Mouse (Mus musculus): ENCODE measurements at regions not wholly inside any gene's neighbourhood (a gene's known extent, or its start where the extent isn't known, plus 50 kb on each side); places are given as distances from the start of the nearest gene placed in this dataset.

DNA sequence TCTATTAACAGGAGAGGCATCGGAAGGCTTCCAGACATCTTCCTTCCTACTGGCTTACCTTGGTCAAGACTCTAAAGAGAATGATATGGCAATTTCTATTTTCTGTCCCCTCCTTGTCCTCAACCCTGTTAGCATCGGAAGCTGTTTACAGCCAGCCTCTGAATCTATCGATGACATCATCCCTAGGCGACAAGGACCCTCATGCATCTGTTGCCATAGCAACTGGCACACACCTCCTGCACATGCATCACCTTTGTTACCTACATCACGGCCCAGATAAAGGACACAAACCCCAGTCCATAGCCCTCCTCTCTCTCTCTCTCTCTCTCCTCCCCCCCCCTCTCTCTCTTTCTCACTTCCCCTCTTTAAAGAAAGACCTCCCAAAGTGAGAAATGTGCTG is 123.1 kb upstream of the Cdkn3 start:
- no peak for DNase-seq

DNA sequence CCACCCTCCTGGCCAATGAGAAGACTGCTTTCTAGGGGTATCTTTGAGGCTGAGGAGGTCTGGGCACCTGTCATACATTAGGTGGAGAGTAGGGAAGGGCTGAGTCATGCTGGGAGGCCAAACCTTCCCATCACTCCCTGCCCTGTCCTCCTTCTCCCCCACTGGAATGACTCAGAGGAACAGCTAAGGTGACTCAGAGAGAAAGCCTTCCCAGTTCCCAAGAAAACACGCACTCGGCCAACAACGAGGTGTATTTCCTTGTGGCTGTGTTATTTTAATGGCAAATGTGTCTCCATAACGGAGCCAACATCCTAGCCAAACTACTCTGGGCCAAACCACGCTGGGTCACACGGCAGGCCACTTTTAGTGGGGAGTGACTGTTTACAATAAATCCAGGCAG is 124.0 kb upstream of the Cdkn3 start:
- no peak for DNase-seq

DNA sequence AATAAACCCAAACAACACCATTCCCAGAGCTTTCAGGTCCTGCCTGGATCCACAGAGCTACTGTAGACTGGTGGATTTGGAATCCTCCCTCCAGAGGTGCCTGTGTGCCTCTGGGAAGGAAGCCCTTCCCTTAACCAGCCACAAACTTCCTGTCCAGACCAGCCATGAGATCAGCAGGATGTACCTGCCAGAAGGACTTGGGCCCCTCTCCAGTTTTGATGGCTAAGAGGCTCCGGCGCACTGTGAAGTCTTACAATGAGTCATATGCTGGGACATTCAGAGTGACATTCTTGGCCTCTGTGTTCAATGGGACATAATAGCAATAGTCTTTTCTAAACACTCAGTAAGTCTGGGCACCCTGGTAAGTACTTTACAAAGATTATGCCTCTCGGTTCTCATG is 125.0 kb upstream of the Cdkn3 start:
- DNase-seq = no peak

DNA sequence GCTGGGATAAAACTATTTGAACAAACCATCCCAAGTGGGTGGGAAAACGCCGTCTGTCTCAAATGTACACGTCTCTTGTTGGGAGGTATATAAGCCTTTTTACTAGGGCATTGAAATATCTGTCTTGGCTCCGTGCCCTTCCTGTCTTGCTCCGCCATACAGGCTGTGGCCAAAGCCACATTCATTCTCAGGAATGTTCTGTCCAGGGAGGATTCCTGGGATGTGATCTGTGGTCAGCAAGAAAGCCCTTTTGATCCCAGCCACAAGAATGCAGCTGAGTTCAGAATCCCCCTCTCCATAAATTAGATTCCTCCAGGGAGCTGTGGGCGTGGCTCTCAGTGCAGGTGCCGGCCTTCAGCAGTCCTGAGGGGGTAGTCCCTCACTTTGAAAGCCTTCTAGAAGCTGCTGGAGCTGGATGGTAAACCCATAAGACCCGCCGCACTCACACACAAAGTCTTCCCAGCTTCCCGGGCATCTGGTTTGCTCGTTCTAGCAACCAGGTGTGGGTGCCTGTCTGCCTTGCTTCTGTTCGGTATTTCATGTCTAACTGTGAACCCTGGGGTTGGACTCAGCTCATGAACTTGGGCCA is 125.6 kb upstream of the Cdkn3 start:
- peak; percentile 15 for DNase-seq

DNA sequence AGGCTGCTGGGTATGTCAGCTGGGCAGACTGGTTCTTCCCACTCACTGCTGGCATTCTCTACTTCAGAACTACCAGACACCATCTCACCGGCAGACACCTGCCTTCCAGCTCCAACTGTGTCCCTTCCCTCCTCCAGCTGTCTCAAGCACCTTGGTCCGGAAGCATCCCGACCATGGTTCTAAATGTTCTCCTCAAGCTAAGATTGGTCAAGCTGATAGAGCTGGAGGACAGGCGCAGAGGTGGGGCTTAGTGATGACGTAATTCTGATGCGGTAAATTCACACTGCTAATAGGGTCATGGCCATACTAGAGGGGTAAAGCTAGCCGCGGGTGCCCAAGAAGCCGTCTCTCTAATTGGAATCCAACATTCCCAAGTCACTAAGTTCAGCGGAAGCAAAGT is 126.1 kb upstream of the Cdkn3 start:
- DNase-seq = no peak

DNA sequence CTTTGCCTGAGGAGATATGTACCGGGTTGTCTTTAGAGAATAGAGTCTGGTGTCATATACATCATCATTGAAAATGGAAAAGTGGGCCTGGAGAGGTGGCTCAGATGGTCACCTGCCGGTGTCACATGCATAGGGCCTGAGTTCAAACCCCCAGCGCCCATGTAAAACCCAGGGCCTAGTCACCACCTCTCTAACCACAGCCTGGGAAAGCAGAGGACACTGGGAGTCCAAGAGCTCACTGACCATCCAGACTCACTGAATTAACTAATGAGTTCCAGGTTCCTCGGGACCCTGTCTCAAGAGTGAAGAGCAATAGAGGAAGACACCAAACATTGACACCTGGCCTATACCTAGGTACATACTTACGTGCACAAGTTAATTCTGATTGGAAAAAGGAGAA is 132.7 kb upstream of the Cdkn3 start:
- DNase-seq = no peak

DNA sequence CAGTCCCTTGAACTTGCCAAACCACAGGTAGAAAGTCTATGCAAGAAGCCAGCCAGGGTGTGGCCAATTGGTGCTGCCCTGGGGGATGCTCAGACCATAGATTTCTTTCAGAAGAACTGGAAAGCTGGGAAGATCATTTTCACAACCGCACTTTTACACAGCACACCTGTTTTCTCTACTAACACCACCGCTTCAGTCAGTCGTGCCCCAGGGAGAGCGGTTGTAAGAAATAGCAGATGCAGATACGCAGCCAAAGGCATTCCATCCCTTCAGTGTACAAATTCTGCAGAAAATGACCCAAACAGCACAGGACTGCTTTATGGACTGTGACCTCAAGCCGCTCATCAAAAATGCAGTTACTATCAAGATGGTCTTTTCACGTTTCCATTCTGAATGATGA is 134.6 kb upstream of the Cdkn3 start:
- no peak for DNase-seq

DNA sequence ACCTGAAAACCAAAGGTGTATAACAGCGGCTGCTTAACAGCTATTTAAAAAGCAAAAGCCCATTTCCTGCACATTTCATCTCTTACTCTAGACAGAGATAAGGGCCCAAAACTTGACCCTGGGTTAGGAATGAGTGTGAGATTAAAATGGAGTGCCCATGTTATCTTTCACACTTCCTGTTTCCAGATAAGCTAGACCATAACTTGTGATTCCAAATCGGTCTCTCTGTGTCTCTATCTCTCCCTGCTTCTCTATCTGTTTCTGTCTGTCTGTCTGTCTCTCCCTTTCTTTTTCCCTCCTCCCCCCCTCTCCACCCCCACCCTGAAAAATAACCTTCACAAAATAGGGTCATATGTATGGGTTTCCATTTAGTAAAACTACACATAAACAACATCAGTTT is 136.7 kb upstream of the Cdkn3 start:
- no peak for DNase-seq

DNA sequence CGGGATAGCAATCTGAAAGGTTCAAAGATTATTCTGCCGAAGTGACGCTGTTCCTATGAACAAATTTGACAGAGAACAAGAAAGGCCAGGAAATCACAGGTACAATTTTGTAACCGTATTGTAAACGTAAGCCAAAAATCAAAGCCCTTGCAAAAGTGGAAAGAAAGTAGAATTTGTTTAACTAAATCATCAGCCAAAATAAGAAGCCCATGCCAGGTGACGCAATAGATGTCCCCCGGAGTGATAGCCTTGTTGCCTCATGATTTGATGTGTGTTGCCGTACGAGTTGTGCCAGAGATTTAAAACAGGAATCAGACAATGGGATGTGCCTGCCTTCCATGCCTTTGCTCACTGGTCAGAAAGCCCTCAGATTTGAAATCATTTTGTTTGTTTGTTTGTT is 144.3 kb upstream of the Cdkn3 start:
- no peak for DNase-seq

DNA sequence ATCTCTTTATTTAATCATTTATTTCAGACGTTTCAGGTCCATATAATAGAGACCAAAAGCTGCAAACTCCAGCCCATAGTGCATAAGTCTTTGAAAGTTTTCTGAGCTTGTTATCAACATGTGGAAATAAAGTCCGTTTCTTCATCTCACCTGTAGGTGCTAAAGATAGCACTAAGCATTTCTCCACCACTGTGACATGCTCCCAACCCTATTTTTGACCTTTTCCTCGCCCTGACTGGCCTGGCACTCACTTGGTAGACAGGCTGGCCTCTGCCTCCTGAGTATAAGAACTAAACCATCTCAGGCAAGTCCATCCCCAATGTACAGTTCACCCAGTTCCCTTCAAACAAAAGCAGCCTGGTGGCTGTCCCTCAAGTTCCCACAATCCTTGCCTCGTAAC is 145.4 kb upstream of the Cdkn3 start:
- no peak for DNase-seq

DNA sequence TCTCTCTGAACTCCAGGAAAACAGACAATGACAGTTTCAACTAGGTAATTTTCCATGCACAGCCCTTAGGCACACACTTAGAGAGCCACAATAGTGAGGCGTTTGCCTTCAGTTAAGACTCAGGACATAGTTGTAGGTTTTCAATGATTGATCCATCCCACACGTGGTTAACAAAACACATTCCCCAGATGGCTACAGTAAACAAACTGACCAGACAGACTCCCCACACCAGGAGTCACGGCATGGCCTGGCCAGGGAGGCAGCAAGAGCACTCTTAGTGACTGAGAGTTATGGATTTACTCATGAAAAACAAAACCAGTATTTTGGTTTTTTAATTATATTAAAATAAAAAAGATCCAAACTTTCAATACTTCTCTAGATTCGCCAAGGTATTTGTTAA is 146.6 kb upstream of the Cdkn3 start:
- DNase-seq = no peak

DNA sequence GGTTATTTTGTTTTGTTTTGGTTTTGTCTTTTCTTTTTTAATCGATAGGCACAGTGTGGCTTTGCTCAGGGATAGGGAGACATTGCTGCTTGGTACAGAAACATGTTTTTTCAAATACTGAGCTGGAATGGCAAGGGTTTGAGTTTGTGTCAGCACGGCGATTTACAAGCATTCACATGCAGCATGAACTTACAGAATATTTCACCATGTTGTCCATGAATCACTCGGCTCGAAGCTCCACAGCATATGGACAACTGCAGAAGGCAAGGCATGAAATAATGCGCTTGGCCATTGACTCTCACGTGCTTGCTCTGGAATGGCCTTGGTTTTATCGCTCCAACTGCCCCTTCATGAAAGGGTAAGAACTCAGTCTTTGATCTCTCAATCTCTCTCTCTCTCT is 147.1 kb upstream of the Cdkn3 start:
- no peak for DNase-seq

DNA sequence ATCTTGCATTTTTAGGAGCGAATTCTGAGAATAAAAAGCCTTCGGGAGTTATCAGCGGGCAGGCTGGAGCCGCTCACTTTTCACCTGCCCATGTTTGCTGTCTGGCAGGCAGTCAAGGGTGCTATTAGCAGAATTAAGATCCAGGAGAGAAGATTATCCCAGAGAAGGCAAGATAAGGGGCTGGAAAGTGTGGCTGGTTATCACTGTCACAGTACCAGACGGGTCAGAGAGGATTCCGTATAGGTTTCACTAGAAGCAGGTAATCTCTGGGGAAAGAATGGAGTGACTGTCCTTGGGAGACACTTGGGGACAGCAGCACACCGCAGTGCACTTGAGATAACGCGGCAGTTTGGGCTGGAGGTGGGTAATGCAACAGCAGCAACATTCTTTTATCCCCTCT is 147.8 kb upstream of the Cdkn3 start:
- no peak for DNase-seq

DNA sequence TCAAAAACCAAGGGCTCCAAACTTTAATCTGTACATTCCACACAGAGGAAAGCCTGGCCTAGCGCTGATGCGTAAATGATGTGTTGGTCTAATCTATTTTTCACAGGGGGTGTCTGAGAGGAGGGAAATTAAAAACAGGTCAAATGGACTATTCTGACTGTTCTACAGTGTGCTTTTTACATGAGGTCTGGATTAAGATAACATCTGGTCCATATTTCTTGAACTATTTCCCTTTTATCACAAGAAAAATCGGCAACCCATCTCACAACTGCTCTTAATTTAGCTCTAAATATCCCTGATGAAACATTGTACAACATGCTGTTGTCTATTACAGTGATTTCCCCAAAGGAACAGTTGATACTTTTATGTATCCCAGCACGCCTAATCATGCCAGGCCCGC is 149.4 kb upstream of the Cdkn3 start:
- no peak for DNase-seq

DNA sequence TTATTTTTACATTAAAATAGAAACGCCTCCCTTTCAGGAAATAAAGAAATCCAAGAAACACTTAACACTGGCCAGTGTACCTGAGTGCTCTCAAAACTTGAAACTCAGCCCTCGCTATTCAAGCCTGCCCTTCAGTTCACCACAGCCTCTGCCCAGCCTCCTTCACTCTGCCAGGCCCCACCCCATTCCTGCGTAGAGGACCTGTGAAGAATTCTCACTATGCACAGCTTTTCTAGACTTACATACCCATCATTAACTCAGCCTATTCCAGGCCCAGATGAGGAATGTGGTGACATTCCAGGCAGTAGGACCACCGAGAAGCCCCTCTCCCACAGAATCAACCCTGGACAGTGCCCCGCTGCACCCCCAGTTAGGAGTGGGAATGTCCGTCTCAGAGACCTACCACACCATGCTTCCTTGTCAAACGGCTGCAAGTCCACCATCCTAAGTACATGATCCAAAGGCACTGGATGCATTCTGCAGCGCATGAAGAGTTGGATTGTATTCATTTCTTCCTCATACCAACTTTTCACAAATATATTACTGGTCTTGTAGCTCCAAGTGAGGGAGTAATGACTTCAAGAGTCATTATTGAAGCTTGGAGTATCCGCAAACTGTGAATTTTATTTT is 150.0 kb upstream of the Cdkn3 start:
- DNase-seq = no peak

DNA sequence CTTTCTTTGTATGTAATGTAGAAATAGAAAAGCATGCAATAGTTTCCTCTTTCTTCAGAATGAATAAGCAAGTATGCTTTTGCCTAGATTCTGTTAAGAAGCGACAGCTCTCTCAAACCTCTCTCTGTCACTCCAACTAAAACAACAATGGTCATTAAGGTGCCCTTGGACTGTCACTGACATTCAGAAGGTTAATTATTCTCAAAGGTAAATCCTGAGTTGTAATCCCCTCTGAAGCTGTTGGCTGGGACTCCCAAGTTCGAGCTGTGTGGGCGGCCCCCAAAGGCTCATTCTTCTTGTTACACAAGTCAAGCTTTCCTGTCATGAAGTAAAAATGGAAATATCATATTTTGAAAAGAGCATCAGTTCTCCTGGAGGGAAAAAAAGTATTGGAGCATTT is 153.6 kb upstream of the Cdkn3 start:
- no peak for DNase-seq

DNA sequence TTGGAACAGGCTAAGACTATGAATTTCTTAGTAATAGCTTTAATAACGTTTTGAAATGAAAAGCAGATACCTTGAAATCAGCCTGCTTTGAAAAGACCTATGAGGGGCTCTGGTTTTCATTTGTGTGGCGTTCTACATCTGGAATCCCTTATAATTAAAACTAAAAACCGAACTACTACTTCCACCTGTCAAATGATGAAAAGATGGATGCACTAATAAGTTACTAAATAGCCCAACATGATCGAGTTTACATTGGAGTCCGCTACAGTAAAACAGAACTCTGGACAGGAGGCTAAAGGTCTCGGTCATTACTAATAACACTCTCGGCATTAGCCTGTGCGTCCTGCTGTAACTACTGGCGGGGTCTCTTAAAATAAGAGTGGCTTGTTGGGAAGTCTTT is 154.3 kb upstream of the Cdkn3 start:
- DNase-seq = no peak

DNA sequence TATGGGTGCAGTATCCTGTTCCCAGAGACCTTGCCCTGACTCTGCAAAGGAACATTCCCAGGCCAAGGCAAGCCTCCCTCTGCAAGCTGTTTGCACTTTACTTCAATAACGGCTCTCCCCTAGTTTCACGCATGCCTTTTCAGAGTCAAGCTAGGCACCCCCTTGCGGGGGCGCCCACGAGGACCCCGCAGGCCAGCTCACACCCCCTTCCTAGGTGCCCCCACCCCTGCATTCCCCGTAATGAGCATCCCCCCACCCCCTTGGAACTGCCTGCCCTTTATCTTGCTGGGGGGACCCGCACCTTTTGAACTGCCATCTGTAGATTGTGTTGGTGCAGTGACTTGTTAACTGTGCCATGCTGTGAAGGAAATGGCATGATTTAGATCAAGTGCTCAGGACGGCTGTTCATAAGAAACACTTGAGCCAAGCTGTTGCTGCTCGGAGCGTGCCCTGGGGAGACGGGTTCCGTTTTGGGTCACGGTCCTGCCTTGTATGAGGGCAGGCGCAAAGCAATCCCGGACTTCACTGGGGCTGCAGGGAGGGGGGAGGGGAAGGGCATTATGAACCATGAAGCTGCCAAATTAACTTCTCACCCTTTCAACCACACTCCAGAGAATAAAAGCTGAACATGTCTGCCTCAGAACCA is 155.3 kb upstream of the Cdkn3 start:
- DNase-seq = no peak

DNA sequence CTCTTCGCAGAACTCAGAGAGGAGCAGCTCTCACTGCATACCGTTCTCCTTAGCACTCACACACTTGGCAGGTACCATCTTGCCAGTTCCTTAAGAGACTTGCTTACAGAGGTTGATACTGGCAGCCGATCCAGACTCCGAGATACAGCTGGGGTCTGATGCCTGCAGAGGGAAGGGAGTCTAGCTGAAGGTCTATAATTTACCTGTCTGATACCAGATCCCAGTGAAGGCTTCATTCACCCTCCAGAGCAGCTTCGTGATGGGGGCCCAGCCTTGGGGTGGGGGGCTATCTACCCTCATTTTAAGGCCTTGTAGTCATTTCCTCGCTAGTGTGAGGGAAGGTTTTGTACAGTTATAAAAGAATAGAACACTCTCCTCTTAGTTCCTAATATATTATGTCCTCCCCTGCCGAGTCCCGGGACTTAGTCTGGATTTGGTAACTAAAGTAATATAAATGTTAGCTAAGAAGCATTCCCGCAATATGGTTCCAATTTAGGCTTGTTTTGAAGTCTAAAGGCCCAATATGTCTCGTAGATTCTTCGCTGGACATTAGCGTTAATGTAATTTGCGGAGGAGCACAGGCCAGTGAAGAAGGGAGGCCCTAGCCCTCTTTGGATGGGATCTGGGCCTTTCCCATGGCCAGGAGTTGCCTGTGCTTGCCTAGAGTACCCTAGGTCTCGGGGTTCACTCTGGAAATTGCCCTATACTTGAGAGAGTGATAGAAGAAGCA is 156.0 kb upstream of the Cdkn3 start:
- DNase-seq = no peak

DNA sequence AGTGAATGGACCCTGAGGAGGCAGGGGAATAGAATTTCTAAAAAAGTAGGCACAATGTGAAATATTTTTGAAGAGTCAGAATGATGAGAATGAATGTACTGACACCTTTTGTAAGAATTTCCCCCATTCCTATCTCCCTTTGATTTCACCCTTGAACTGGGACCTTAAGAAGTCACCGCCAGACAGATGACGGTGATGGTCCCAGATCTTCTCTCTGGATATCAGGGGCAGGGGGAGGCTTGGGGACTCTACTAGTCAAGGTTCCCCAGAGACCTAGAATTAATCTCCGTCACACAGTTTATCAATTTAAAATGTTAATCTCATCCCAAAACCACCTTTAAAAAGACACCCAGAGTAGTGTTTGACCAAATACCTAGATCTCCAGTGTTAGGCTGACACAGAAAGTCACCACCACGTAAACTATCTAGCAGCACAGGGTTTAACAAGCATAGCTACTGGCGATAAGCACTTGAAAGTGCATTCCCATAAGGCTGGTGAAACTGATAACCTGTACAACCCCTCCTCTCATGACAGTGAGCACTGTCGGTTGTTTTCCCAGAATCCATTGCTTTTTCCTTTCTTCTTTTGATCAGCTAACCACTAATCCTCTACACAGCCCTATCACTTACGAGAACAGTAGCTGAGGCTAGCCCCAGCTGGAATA is 163.5 kb upstream of the Cdkn3 start:
- DNase-seq = peak; percentile 56

DNA sequence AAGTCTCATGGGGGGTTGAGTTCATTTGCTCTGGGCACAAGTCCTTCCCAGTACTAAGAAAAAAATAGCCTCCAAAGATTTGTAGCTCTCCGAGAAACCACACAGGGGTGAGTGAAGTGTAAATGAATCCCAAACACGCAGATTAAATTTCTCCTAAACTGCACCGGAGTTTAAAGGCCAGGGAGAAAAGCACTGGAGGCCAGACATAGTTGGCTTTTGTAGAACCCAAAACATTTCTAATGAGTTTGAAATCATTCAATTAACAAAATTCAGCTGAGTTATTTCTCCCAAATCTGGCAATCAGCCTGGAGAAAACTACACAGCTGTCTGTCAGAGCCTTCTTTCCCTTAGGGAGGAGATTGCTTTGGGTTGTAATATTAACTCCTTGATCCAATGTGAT is 166.2 kb upstream of the Cdkn3 start:
- no peak for DNase-seq

DNA sequence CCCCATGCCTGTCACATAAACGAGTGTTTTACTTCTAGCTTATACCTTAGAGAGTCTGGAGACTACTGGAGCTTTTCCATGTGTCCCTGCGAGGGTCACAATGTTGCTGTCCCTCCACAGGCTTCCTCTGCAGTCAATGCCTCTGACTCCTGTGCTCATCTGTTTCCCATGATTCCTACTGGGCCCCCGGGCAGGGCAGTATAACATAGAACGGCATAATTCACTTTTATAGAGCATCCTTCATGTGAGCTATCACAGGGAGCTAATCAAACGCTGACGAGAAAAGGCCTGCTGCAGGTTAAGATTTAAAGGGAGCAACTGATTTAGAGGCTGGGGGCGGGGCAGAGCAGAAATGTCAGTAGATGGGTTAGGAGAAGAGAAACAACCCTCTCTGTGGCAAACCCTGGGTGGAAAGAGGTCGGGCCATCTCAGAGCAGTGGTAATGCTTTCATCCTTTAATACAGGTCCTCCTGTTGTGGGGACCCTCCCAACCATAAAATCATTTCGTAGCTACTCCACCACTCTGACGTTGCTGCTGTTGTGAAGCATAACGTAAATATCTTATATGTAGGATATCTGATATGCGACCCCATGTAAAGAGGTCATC is 168.5 kb upstream of the Cdkn3 start:
- no peak for DNase-seq

DNA sequence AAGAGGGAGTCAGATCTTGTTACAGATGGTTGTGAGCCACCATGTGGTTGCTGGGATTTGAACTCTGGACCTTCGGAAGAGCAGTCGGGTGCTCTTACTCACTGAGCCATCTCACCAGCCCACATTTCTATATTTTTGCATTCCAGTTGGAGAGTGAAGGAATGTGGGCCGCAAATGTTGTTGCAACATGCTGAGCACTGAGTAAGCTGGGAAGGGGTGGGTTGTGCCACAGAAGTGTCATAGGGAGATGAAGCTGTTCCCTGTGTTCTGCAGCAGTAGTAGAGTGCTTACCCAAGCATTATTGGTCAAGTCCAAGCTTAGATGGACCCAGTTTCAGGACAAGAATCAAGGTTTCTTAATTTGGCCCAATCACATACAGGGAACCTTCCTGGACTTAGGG is 169.1 kb upstream of the Cdkn3 start:
- DNase-seq = no peak
